Mouse (Mus musculus): Measurements from ENCODE around the gene Dnaic1. TPM values are rescaled to one million over a fixed set of nuclear protein-coding genes. Genes with fewer than 3 reads are reported as not detected.
"Not testable (repeated sequence)": the region's sequence is repeated elsewhere in the genome, so short reads cannot be mapped to it uniquely, and the experiment has no call there.

The Dnaic1 gene
- polyA plus RNA-seq, 1 experiment = 86.5 TPM

DNA sequence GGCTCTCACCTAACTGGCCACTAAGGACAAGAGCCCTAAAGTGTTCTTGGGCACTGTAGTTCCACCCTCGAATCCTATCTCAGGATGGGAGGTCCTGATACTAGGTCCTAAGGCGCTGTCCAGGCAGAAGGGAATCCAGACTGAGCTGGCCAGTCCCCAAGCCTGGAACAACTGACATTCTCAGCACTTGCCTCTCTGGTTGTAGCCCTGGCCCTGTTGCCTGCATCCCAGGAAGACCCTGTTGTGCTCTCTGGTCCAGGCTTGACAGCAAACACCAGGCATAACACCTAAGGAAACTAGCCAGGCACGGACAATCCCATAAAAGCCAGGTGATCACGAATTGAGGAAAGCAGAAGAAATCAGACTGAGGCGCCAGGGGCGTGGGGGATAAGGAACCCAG lies 113.2 kb downstream of the Dnaic1 start:
- H3K4me1 ChIP-seq (ENCODE audit: control insufficient read depth, insufficient read depth, low read length) = no peaks in the 10 kb centered on the region; the same call in 1 of the 2 replicates
- H3K27me3 ChIP-seq (ENCODE audit: control insufficient read depth, insufficient read depth, low read length) = no peaks in the 10 kb centered on the region
- no peak overlapping the region for H3K4me3 ChIP-seq (ENCODE audit: control insufficient read depth, low read depth, low read length)
- TF ChIP-seq CTCF (IDR thresholded peaks at IDR 0.05; ENCODE audit: control insufficient read depth, insufficient read depth, insufficient replicate concordance, low read depth, low read length) (no peak), POLR2A (IDR thresholded peaks at IDR 0.05; ENCODE audit: control insufficient read depth, low read depth, low read length) (no peak)
- H3K36me3 ChIP-seq (ENCODE audit: control insufficient read depth, insufficient read depth, low read length) = no peaks in the 10 kb centered on the region
- no peak overlapping the region for H3K27ac ChIP-seq (ENCODE audit: control insufficient read depth, insufficient read depth, low read depth, low read length)

DNA sequence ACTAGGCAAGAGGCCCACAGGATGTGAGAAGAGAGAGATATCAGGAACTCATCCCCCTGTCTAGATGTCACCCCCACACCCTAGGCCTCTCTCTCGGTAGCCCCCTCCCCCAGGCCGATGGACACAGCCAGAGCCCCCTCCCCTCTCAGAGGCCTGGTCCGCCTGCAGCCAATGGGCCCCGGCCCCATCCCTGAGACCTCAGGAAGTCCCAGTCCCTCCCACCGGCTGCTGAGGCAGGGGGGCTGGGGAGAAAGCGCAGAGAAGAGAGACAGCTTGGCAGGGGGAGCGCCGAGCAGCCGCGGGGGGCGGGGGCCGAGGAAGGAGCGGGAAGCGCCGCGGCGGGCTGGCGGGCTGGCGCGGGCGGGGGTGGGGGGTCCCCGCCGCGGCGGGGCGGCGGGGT lies 113.7 kb downstream of the Dnaic1 start:
- H3K36me3 ChIP-seq (ENCODE audit: control insufficient read depth, insufficient read depth, low read length); H3K27ac ChIP-seq (ENCODE audit: control insufficient read depth, insufficient read depth, low read depth, low read length); H3K4me3 ChIP-seq (ENCODE audit: control insufficient read depth, low read depth, low read length); H3K27me3 ChIP-seq (ENCODE audit: control insufficient read depth, insufficient read depth, low read length); H3K4me1 ChIP-seq (ENCODE audit: control insufficient read depth, insufficient read depth, low read length): not testable (repeated sequence)

DNA sequence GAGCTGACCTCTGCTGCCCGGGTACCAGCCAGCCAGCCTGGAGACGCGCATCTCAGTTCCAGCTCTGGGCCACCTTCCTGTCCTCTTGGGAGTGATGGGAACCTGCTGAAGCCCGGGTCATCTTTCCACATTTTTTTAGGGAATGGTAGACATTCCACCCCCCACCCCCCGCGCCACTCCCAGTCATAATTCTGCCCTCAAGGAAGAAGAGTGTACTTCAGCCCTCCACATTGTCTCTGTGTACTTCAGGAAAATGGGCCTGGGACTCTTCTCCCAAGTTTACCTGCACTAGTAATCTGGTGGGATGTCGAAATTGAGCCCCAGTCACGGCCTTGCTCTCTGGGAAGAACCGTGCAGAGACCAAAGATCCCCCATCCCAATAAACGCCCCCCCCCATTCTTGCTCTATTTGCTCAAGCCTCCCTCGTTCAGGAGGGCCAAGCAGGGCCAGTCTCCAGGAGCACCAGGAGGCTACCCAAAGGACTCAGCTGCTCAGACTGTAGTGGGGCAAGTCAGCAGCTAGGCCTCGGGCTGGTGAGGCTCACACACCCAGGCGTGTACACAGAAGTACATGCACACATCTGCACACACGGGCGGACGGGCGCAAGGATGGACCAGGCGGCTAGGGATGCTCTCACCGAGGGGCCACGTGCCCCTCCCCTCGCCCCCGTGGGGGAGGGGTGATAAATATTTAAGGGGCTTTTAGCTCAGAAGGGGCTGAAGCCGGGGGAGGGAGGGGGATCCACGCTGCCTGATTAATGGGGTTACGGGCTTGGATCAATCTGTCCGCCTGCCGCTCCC lies 114.8 kb downstream of the Dnaic1 start:
- not testable (repeated sequence) for H3K36me3 ChIP-seq (ENCODE audit: control insufficient read depth, insufficient read depth, low read length); H3K27ac ChIP-seq (ENCODE audit: control insufficient read depth, insufficient read depth, low read depth, low read length); H3K4me1 ChIP-seq (ENCODE audit: control insufficient read depth, insufficient read depth, low read length); H3K4me3 ChIP-seq (ENCODE audit: control insufficient read depth, low read depth, low read length); H3K27me3 ChIP-seq (ENCODE audit: control insufficient read depth, insufficient read depth, low read length)

DNA sequence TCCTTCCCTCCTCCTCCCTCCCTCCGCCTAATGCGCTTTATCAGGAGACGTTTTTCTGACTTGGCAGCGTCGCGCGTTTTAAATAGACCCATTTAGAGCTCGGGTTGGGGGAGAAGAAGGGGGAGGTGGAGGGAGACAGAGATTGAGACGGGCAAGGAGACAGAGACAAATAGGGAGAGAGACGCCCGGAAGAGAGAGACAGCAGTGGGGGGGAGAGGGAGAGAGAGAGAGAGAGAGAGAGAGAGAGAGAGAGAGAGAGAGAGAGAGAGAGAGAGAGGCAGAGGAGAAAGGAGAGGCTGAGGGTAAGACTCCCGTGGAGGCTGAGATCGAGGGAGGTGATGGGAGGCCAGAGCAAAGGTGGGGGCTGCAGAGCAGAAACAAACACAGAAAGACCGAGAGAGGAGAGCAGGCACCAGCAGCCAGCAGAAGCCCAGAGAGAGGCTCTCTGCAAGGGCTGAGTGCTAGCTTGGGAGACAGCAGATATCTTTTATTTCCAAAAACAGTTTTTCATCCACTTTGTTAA lies 115.4 kb downstream of the Dnaic1 start:
- not testable (repeated sequence) for H3K4me1 ChIP-seq (ENCODE audit: control insufficient read depth, insufficient read depth, low read length); H3K27me3 ChIP-seq (ENCODE audit: control insufficient read depth, insufficient read depth, low read length)

DNA sequence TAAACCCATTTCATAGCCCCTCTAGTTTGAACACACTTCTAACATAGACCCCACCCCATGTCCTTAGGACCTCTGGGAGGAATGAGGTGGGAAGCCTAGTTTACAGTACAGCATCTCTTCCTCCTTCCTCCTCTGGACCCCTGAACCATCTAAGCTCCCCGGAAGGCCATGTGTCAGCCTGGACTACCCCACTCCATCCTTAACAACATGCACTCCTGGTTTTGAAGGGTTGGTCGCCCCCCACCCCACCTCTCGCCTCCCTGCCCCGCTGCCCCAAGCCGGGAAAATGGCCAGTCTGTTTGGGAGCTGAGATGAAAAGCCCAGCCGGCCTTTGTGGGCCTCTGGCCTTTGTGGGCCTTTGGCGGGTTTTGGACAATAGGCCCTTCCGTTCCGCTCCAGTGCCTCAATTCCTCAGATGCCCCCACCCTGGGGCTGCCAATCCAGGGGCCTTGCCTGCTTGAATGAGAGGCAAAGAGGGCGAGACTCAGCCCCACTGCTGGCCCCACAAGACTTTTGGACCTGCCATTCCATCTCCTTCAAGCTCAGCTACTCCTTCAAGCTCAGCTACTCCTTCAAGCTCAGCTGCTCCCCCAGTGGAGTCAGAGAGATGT lies 116.4 kb downstream of the Dnaic1 start:
- not testable (repeated sequence) for H3K36me3 ChIP-seq (ENCODE audit: control insufficient read depth, insufficient read depth, low read length); H3K27me3 ChIP-seq (ENCODE audit: control insufficient read depth, insufficient read depth, low read length); H3K4me1 ChIP-seq (ENCODE audit: control insufficient read depth, insufficient read depth, low read length); H3K27ac ChIP-seq (ENCODE audit: control insufficient read depth, insufficient read depth, low read depth, low read length); H3K4me3 ChIP-seq (ENCODE audit: control insufficient read depth, low read depth, low read length)

More for the DNA sequence above, 115.4 kb downstream of the Dnaic1 start:
- not testable (repeated sequence) for H3K36me3 ChIP-seq (ENCODE audit: control insufficient read depth, insufficient read depth, low read length); H3K27ac ChIP-seq (ENCODE audit: control insufficient read depth, insufficient read depth, low read depth, low read length); H3K4me3 ChIP-seq (ENCODE audit: control insufficient read depth, low read depth, low read length)

Other genes starting within 250 kb of the Dnaic1 start
- gene Ubap1, start 220.8 kb upstream of the Dnaic1 start, polyA plus RNA-seq (2012; rRNA removed) = 44.2 and 47.8 TPM in 2 replicates
- 11.3 and 11.9 TPM in 2 replicates for gene Kif24, start 104.9 kb upstream of the Dnaic1 start, polyA plus RNA-seq (2012; rRNA removed)
- 12.6 and 14.3 TPM in 2 replicates for gene Nudt2, start 104.6 kb upstream of the Dnaic1 start, polyA plus RNA-seq (2012; rRNA removed)
- gene AI464131, start 66.7 kb upstream of the Dnaic1 start, polyA plus RNA-seq (2012; rRNA removed) = 9.8 and 11.1 TPM in 2 replicates
- gene 1110017D15Rik, start 52.4 kb upstream of the Dnaic1 start, polyA plus RNA-seq (2012; rRNA removed) = 1,051 and 1,062 TPM in 2 replicates
- 36.8 and 37.7 TPM in 2 replicates for gene Fam219a, start 237 bp upstream of the Dnaic1 start, polyA plus RNA-seq (2012; rRNA removed)
- 3.7 and 4.2 TPM in 2 replicates for gene Enho, start 70.5 kb downstream of the Dnaic1 start, polyA plus RNA-seq (2012; rRNA removed)
- 3.7 and 4.0 TPM in 2 replicates for gene Cntfr, start 127.3 kb downstream of the Dnaic1 start, polyA plus RNA-seq (2012; rRNA removed)
- gene Il11ra1, start 130.2 kb downstream of the Dnaic1 start, polyA plus RNA-seq (2012; rRNA removed) = 10.7 and 11.0 TPM in 2 replicates
- gene Rpp25l, start 143.8 kb downstream of the Dnaic1 start, polyA plus RNA-seq (2012; rRNA removed) = 21.8 and 27.5 TPM in 2 replicates
- gene Dctn3, start 153.4 kb downstream of the Dnaic1 start, polyA plus RNA-seq (2012; rRNA removed) = 84.2 and 90.3 TPM in 2 replicates
- 0.12 and 0.17 TPM in 2 replicates for gene Arid3c, start 161.4 kb downstream of the Dnaic1 start, polyA plus RNA-seq (2012; rRNA removed)
- 11.1 and 13.6 TPM in 2 replicates for gene Galt, start 185.5 kb downstream of the Dnaic1 start, polyA plus RNA-seq (2012; rRNA removed)
- gene Sigmar1, start 186.4 kb downstream of the Dnaic1 start, polyA plus RNA-seq (2012; rRNA removed) = 21.0 and 22.3 TPM in 2 replicates
- 872 and 1,011 TPM in 2 replicates for gene Ccl27a, start 204.5 kb downstream of the Dnaic1 start, polyA plus RNA-seq (2012; rRNA removed)

Measured in testis, adult 2 months (tissue).